Mouse (Mus musculus) right cerebral cortex, postnatal 14 days (tissue): ENCODE measurements around the gene Sez6l2.

Experiments
- DNase-seq: peaks from one replicate; pipeline ENCODE4 v3.0.0; 2022

Sez6l2 gene

GRCm38 (mm10) chr7:127009307-127010085 is 59.1 kb downstream of the Sez6l2 start:
- no peak for DNase-seq

DNA sequence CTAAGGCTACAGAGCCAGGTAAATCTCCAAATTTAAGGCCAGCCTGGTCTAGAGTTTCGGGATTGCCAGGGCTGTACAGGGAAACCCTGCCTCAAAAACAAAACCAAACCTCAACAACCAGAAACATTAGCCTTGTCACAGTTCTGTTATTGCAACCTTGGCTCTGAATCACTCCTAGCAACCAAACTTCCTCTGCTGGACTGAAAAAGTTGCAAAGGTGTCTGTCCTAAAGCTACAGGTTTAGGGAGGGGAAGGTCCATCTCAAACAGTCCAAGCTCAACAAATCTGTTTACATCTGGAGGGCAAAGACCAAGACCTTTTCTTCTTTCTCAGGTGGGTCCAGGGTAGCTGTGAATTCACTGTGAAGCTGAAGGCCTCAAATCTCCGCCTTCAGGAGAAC is 60.7 kb downstream of the Sez6l2 start:
- no peak for DNase-seq

GRCm38 (mm10) chr7:127011717-127012116 is 61.4 kb downstream of the Sez6l2 start:
- no peak for DNase-seq

GRCm38 (mm10) chr7:127012374-127012773 is 62.0 kb downstream of the Sez6l2 start:
- DNase-seq = no peak

GRCm38 (mm10) chr7:127012845-127013244 is 62.5 kb downstream of the Sez6l2 start:
- no peak for DNase-seq

GRCm38 (mm10) chr7:127013385-127013784 is 63.0 kb downstream of the Sez6l2 start:
- no peak for DNase-seq

DNA sequence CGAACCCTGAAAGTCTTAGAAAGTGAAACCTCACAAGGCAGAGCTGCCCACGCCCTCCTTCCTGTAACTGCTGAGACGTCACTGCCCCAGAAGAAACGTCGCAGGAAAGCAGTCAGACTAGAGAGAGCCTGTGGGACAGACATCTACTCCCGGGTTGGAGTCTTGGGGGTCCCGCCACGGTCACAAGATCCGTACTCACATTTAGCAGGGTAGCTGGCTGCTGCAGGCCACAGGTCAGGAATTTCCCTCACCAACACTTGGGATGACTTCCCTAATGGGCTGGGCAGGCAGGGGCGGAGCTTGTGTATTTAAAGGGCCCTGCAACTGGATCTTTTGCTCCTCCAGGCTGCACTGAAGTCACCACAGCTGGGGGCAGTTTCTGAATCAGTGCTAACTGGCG is 64.0 kb downstream of the Sez6l2 start, which contains the start of gene Mvp:
TSS of gene Mvp (minus strand) at position 302 of the 400 bp plus-strand sequence.
- no peak for DNase-seq

DNA sequence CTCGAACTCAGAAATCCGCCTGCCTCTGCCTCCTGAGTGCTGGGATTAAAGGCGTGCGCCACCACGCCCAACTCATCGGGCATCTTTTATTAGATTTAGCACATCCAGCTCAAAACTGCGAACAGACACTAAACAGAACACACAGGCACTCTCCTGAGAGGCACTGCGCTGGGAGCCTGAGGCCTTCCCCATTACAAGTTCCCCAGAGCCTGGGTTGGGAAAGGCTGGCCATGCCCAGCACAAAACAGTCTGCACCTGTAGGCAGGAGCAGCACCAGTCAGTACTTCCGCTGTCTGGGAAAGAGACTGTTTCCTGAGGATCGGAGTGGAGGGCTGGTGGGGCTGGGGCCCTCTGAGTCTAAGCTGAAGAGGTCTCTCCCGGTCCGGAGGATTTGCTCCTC is 64.6 kb downstream of the Sez6l2 start:
- DNase-seq = no peak

GRCm38 (mm10) chr7:127016081-127016480 is 65.7 kb downstream of the Sez6l2 start:
- DNase-seq = no peak

DNA sequence TGATC is 65.9 kb downstream of the Sez6l2 start, which contains the start of gene Pagr1b:
TSS of gene Pagr1b (minus strand) at position 4 of the 5 bp plus-strand sequence.
- DNase-seq = no peak

DNA sequence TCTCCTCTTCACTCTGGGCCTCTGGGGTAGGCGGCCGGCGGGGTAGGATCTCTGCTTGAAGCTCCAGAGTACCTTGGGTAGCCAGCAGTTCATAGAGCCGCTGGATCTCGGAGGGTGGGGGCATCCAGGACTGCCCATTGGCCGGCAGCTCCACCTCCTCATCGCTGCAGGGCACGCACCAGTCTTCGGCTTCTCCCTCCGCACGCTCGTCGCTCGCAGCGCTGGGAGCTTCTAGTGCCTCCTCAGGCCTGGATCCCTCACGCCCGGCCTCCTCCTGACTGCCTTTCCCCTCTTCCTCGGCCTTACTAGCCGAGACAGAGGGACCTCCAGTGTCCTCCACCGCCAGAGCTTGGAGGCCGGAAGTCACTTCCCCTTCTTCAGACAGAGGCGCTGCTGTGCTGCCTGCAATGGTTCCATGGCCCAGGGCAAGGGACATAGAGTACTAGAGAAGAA is 66.1 kb downstream of the Sez6l2 start:
- DNase-seq = peak; percentile 54

DNA sequence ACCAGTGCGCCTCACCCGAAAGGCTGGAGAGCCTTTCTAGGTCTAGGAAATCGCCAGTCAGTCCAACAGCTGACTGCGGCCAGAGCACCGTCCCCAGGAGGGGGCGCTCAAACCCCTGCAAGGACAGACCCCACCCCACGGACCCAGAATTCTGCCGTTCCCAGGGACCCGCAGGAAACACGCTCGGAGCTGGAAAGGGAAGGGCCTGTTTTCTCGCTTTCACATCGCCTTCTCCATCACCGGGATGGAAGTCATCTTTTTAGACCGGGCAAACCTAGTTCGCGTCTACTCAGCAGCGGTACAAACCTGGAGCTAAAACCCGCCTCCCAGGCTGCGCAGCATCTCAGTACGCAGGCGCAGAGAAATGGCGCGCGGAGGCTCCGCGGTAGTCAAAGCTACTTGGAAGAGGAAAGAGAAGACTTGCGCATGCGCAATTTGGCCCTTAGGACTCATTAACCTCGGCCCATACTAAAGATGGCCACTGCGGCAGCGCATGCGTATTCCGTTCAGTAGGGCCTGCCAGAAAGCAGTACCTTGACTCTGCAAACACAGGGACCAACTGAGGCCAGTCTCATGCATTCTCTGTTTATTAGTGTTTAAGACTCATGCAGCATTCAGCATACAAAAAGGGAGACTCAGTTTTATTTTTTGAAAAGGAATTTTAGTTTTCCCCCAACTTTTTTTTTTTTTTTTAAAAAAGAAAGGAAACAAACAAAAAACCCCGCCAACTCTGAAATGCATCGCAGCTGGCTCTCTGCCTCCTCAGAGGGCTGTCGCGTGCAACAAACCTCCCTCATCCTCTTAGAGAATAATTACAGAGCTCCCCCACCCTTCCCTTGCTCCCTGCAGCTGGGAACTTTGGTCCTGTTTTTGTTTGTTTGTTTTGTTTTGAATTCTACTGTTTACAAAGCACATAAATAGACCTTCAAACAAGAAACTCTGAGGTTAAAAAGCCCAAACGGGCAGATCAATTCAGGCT is 66.9 kb downstream of the Sez6l2 start, which contains the start of gene Pagr1a:
TSS of gene Pagr1a (minus strand) at position 382 of the 979 bp plus-strand sequence.
- DNase-seq = peak; percentile 98

DNA sequence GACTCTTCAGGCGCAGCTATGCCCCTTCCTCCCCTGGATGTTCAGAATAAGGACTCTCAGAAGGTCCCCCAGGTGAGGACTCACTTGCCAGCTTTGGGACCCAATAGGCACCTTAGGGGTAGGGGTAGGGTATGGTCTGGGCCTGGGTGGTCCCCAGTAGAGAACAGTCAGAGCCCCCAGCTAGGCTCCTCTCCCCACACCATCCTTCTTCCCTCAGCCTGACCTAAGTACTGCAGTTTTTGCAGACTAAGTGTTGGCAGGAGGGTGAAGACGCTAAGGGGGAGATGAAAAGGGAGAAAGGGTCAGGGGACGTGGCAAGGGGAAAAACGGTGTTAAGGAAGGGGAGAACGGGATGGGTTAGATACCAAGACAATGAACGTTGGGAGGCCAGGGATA is 67.6 kb downstream of the Sez6l2 start:
- no peak for DNase-seq

DNA sequence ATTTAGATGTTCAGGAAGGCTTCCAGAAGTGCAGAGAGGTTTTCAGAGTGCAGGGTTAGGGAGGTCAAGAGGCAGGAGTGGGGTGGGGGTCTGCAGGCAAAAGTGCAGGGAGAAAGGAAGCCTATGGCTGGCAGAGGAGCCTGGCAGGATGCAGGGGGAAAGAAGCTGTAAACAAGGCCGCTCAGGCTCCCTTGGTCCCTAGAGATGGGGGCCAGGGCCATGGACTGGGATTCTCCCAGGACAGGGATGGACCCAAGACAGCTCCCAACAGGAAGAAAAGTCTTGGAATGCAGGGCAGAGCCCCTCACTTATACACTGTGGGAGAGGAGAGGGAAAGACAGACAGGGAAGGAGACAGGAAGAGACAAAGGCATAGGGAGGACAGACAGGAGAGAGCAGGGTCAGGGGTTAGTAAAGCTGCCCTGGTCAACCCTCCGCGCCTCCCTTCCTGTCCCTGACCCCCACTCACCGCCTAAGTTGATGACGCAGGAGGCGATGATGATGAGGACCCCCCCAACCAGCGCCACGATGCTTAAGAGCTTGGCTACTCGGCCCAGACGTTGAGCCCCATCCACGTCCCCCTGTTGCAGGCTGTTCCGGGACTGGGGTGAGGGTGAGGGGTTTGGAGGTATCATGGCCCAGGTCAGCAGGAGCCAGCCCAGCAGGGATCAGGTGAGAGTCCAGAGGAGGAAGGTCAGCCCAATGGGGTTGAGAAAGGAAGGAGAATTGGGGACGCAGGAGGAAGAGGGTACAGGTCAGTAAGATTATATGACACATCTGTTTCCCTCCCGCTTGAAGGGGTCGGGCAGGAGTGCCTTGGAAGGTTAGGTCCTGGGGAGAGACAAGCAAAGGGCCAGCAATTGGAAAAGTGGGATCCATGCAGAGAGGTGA is 68.3 kb downstream of the Sez6l2 start:
- no peak for DNase-seq

DNA sequence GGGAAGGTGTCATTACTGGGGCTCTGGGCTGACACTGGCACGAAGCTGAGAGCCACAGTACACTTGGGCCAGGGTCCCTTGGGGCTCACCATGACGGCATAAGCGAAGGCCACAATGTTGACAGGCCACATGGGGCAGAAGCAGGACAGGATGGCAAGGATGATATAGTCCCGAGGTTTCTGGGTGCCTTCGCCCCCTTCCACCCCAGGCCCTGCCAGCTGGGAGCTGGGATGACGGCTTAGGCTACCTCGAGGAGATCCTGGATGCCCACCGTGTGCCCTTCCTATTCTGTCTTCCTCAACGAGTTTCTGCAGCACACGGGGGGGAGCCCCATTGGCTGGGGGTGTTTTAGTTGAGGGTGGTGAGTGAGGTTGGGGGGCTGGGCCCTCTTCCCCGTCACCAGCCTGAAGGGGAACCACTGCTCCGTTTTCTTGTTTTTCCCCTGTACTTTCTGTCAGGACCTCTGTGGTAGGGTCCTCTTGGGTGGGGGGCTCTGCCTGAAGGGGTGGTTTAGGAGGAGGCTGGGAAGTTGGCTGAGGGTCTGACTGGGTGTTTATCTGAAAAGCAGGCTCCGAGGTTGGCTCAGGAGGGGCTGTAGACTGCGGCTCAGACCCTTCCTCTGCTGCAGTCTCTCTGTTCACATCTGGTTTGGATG is 69.1 kb downstream of the Sez6l2 start:
- no peak for DNase-seq

- no peak for DNase-seq
Measured at GRCm38 (mm10) chr7:127020031-127020430, 69.7 kb downstream of the Sez6l2 start.
